Mouse (Mus musculus): ENCODE data around the gene Knop1. TPM values are rescaled to one million over a fixed set of nuclear protein-coding genes. Genes with fewer than 3 reads are reported as not detected.

The Knop1 gene
- polyA plus RNA-seq, 1 experiment, result 4.5 TPM

- Histone ChIP-seq H3K36me3 (ENCODE audit: control insufficient read depth, insufficient read depth, low read length) (peaks cover 21% of the 10 kb centered on the region), H3K27ac (ENCODE audit: insufficient read depth, low read length) (no peak overlapping the region), H3K4me3 (ENCODE audit: extremely low read depth, insufficient read depth, insufficient read length) (no peak overlapping the region), H3K27me3 (ENCODE audit: control insufficient read depth, insufficient read depth, low read length) (no peaks in the 10 kb centered on the region), H3K4me1 (ENCODE audit: control insufficient read depth, insufficient read depth, insufficient read length) (peaks cover 2% of the 10 kb centered on the region; the same call in 1 of the 2 replicates)
- 79% methylated on average over 9 of the region's 9 CpGs for WGBS
- TF ChIP-seq CTCF (IDR thresholded peaks at IDR 0.05; ENCODE audit: extremely low read depth, insufficient read depth, insufficient read length, insufficient replicate concordance) (no peak), POLR2A (IDR thresholded peaks at IDR 0.05; ENCODE audit: low read depth, low read length) (no peak)
- DNase-seq (ENCODE audit: low read depth in 1 of 2, low spot score in 2 of 2), result no peak
These were observed 5.3 kb downstream of the Knop1 start for GRCm38 (mm10) chr7:118850676-118851290.

DNA sequence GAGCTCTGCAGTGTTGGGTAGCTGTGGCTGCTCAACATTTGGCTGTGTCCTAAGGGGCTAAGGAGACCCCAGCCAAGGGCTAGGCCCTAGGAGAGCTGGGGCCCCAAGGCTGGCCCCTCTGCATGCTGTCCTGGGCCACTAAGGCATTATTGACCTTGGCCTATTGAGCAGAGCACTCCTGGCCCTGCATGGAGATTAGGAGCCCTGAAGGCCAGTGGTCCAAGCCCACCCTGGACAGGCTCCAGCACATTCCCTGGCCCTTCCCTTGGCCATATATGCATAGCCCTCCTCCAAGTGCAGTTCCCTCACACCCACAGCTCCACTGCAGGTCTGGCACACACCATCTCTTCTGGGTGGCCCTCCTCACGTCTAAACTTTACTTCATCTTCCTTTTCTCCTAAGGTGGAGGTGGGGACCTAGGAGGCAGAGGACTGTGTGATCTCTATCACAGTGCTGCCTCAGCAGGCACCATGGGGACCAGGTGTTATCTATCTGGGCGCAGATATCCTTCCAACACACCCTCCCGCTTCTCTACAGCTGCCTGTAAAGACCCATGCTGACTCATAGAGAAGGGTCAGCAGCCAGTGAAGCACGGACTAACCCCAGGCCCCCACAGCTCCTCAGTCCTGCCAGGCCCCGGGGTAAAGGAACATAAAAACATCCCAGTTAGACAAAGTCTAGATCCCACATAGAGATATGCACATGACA, 6.4 kb downstream of the Knop1 start:
- no peak for DNase-seq (ENCODE audit: low read depth in 1 of 2, low spot score in 2 of 2)
- Histone ChIP-seq H3K27ac (ENCODE audit: insufficient read depth, low read length) (no peak overlapping the region), H3K36me3 (ENCODE audit: control insufficient read depth, insufficient read depth, low read length) (peaks cover 27% of the 10 kb centered on the region), H3K4me3 (ENCODE audit: extremely low read depth, insufficient read depth, insufficient read length) (no peak overlapping the region), H3K4me1 (ENCODE audit: control insufficient read depth, insufficient read depth, insufficient read length) (peaks cover 2% of the 10 kb centered on the region; the same call in 1 of the 2 replicates), H3K27me3 (ENCODE audit: control insufficient read depth, insufficient read depth, low read length) (no peaks in the 10 kb centered on the region)
- 79% methylated on average over 5 of the region's 5 CpGs for WGBS
- TF ChIP-seq CTCF (IDR thresholded peaks at IDR 0.05; ENCODE audit: extremely low read depth, insufficient read depth, insufficient read length, insufficient replicate concordance) (no peak), POLR2A (IDR thresholded peaks at IDR 0.05; ENCODE audit: low read depth, low read length) (no peak)

DNA sequence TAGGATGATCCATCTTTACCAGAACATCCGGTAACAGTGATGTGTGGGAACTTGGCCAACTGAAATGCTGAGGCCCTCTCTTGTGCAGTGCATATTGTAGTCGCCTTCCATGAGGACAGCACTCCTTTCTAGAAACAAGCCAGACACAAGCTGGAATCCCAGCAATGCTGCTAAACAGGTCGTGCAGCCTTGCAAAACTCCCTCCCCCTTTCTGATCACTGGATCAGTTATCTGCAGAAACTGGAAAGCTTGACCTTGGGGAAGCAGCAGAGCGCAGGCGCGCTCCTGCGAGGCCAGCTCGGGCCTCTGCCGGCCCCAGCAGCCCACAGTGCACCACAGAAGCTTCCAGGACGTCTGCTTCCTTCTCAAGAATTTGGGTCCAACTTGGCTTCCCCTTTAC, 7.3 kb downstream of the Knop1 start:
- Histone ChIP-seq H3K4me3 (ENCODE audit: extremely low read depth, insufficient read depth, insufficient read length) (no peak overlapping the region), H3K4me1 (ENCODE audit: control insufficient read depth, insufficient read depth, insufficient read length) (no peaks in the 10 kb centered on the region), H3K27me3 (ENCODE audit: control insufficient read depth, insufficient read depth, low read length) (no peaks in the 10 kb centered on the region), H3K27ac (ENCODE audit: insufficient read depth, low read length) (no peak overlapping the region), H3K36me3 (ENCODE audit: control insufficient read depth, insufficient read depth, low read length) (peaks cover 35% of the 10 kb centered on the region)
- 67% methylated on average over 10 of the region's 10 CpGs for WGBS
- TF ChIP-seq POLR2A (IDR thresholded peaks at IDR 0.05; ENCODE audit: low read depth, low read length) (no peak), CTCF (IDR thresholded peaks at IDR 0.05; ENCODE audit: extremely low read depth, insufficient read depth, insufficient read length, insufficient replicate concordance) (no peak)
- DNase-seq (ENCODE audit: low read depth in 1 of 2, low spot score in 2 of 2), result no peak

- Histone ChIP-seq H3K4me3 (ENCODE audit: extremely low read depth, insufficient read depth, insufficient read length) (no peak overlapping the region), H3K36me3 (ENCODE audit: control insufficient read depth, insufficient read depth, low read length) (peaks cover 42% of the 10 kb centered on the region), H3K27ac (ENCODE audit: insufficient read depth, low read length) (no peak overlapping the region), H3K4me1 (ENCODE audit: control insufficient read depth, insufficient read depth, insufficient read length) (no peaks in the 10 kb centered on the region), H3K27me3 (ENCODE audit: control insufficient read depth, insufficient read depth, low read length) (no peaks in the 10 kb centered on the region)
- WGBS, result 90% methylated on average over 4 of the region's 4 CpGs
- TF ChIP-seq CTCF (IDR thresholded peaks at IDR 0.05; ENCODE audit: extremely low read depth, insufficient read depth, insufficient read length, insufficient replicate concordance) (no peak), POLR2A (IDR thresholded peaks at IDR 0.05; ENCODE audit: low read depth, low read length) (no peak)
- DNase-seq (ENCODE audit: low read depth in 1 of 2, low spot score in 2 of 2), result no peak
These were observed 9.7 kb downstream of the Knop1 start for GRCm38 (mm10) chr7:118846329-118846728.

GRCm38 (mm10) chr7:118845141-118845540, 10.9 kb downstream of the Knop1 start:
- H3K27ac ChIP-seq (ENCODE audit: insufficient read depth, low read length), result no peak overlapping the region
- no peak for DNase-seq (ENCODE audit: low read depth in 1 of 2, low spot score in 2 of 2)
- H3K27me3 ChIP-seq (ENCODE audit: control insufficient read depth, insufficient read depth, low read length), result no peaks in the 10 kb centered on the region
- TF ChIP-seq POLR2A (IDR thresholded peaks at IDR 0.05; ENCODE audit: low read depth, low read length) (no peak), CTCF (IDR thresholded peaks at IDR 0.05; ENCODE audit: extremely low read depth, insufficient read depth, insufficient read length, insufficient replicate concordance) (no peak)
- WGBS, result 79% methylated on average over 5 of the region's 5 CpGs
- H3K4me1 ChIP-seq (ENCODE audit: control insufficient read depth, insufficient read depth, insufficient read length), result no peaks in the 10 kb centered on the region
- peaks cover 47% of the 10 kb centered on the region for H3K36me3 ChIP-seq (ENCODE audit: control insufficient read depth, insufficient read depth, low read length)
- no peak overlapping the region for H3K4me3 ChIP-seq (ENCODE audit: extremely low read depth, insufficient read depth, insufficient read length)

DNA sequence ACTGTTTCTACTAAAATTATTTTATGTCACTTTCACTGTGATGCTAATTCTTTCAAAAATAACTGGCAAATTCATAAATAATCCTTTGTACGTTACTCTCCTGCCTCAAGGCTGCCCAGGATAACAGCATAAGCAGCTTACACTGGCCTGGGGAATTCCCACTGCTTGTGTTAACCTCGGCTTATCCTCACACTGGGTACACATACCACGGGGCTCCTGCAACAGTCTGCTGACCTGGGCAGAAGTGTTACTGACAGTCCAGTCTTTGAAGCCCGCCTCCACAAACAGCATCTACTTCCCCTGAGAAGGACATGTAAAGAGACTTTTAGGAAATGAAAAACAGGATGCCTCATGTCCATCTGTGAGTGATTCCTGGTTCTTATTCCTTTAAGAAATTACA, 13.1 kb downstream of the Knop1 start:
- TF ChIP-seq POLR2A (IDR thresholded peaks at IDR 0.05; ENCODE audit: low read depth, low read length) (no peak), CTCF (IDR thresholded peaks at IDR 0.05; ENCODE audit: extremely low read depth, insufficient read depth, insufficient read length, insufficient replicate concordance) (no peak)
- H3K27me3 ChIP-seq (ENCODE audit: control insufficient read depth, insufficient read depth, low read length), result no peaks in the 10 kb centered on the region
- no peak for DNase-seq (ENCODE audit: low read depth in 1 of 2, low spot score in 2 of 2)
- no peak overlapping the region for H3K27ac ChIP-seq (ENCODE audit: insufficient read depth, low read length)
- H3K36me3 ChIP-seq (ENCODE audit: control insufficient read depth, insufficient read depth, low read length), result peaks cover 46% of the 10 kb centered on the region
- H3K4me3 ChIP-seq (ENCODE audit: extremely low read depth, insufficient read depth, insufficient read length), result no peak overlapping the region
- WGBS, result 77% methylated on average over 4 of the region's 4 CpGs
- H3K4me1 ChIP-seq (ENCODE audit: control insufficient read depth, insufficient read depth, insufficient read length), result no peaks in the 10 kb centered on the region

GRCm38 (mm10) chr7:118841796-118842195, 14.3 kb downstream of the Knop1 start:
- no peak for TF ChIP-seq POLR2A (IDR thresholded peaks at IDR 0.05; ENCODE audit: low read depth, low read length)
- TF ChIP-seq CTCF (IDR thresholded peaks at IDR 0.05; ENCODE audit: extremely low read depth, insufficient read depth, insufficient read length, insufficient replicate concordance), result no peak
- 56% methylated on average over 1 of the region's 1 CpGs for WGBS
- Histone ChIP-seq H3K27ac (ENCODE audit: insufficient read depth, low read length) (no peak overlapping the region), H3K4me3 (ENCODE audit: extremely low read depth, insufficient read depth, insufficient read length) (no peak overlapping the region), H3K4me1 (ENCODE audit: control insufficient read depth, insufficient read depth, insufficient read length) (no peaks in the 10 kb centered on the region), H3K36me3 (ENCODE audit: control insufficient read depth, insufficient read depth, low read length) (peaks cover 51% of the 10 kb centered on the region), H3K27me3 (ENCODE audit: control insufficient read depth, insufficient read depth, low read length) (no peaks in the 10 kb centered on the region)
- DNase-seq (ENCODE audit: low read depth in 1 of 2, low spot score in 2 of 2), result no peak

All from spleen, adult 2 months (tissue).